Mouse (Mus musculus) forebrain, postnatal 0 days (tissue): ENCODE data around the gene Scrn1. TPM values are rescaled to one million over a fixed set of nuclear protein-coding genes. Genes with fewer than 3 reads are reported as not detected.

ENCODE experiments used
- ATAC-seq: fragments of 200-750 bp; cut with Nextera tagmentation; 2 replicates; pipeline ENCODE4 v1.8.0; 2017; ENCODE audit warnings: mild to moderate bottlenecking, moderate library complexity
- DNase-seq: peaks from one replicate; pipeline ENCODE4 v3.0.0-alpha.2; 2015
- H3K27ac ChIP-seq: fragments of 300-500 bp; sonication (generic); 2 replicates; pipeline ENCODE4 v1.5.1; 2014; ENCODE audit warnings: low read depth, mild to moderate bottlenecking, antibody characterized with exemption, low read length, moderate library complexity, mixed read lengths
- H3K27me3 ChIP-seq: fragments of 300-500 bp; sonication (generic); 2 replicates; pipeline ENCODE4 v1.6.1; 2014; ENCODE audit warnings: mild to moderate bottlenecking, low read length, mixed read lengths; ENCODE audit not compliant: insufficient read depth
- H3K36me3 ChIP-seq: fragments of 300-500 bp; sonication (generic); 2 replicates; pipeline ENCODE4 v1.6.1; 2014; ENCODE audit warnings: mild to moderate bottlenecking, moderate library complexity; ENCODE audit not compliant: insufficient read depth
- H3K4me1 ChIP-seq: fragments of 300-500 bp; sonication (generic); 2 replicates; pipeline ENCODE4 v1.6.1; 2014; ENCODE audit warnings: antibody characterized with exemption; ENCODE audit not compliant: insufficient read depth
- H3K4me2 ChIP-seq: fragments of 300-500 bp; sonication (generic); 2 replicates; pipeline ENCODE4 v1.6.1; 2014; ENCODE audit warnings: low read depth, mild to moderate bottlenecking, moderate library complexity
- H3K4me3 ChIP-seq: fragments of 300-500 bp; sonication (generic); 2 replicates; pipeline ENCODE4 v1.5.1; 2014; ENCODE audit warnings: low read depth, low read length, mixed read lengths
- H3K9ac ChIP-seq: fragments of 300-500 bp; sonication (generic); 2 replicates; pipeline ENCODE4 v1.6.1; 2014; ENCODE audit warnings: mild to moderate bottlenecking
- H3K9me3 ChIP-seq: fragments of 300-500 bp; sonication (generic); 2 replicates; pipeline ENCODE4 v1.6.1; 2016; ENCODE audit warnings: low read length
- CTCF ChIP-seq: sonication (generic); IDR thresholded peaks from 2 replicates; pipeline ENCODE4 v1.5.1; 2016; ENCODE audit warnings: antibody characterized with exemption, control low read depth, low read depth
- WGBS: fragments of 180-500 bp; shearing (Covaris S2); extraction: QIAGEN DNeasy Blood & Tissue Kit; methylation state at CpG from one replicate; pipeline ENCODE4 v1.1.7; 2014; 5-methylcytosine and 5-hydroxymethylcytosine counted together
- polyA plus RNA-seq: library from polyadenylated mRNA; unstranded; fragments of >200 nt; fragmentation: Nextera tagmentation; extraction: Ambion mirVana; gene quantifications from 2 replicates; pipeline ENCODE4 v1.2.1, GENCODE M21; 2015
- total RNA-seq: library from RNA; depleted of rRNA; stranded (reverse); fragments of >200 nt; gene quantifications from 2 replicates; pipeline ENCODE4 v1.2.3, GENCODE M21; 2014

The Scrn1 gene
- total and polyA plus RNA-seq, 2 experiments from 2014 or later: 122 to 195 TPM

- no peak for TF ChIP-seq CTCF
- Histone ChIP-seq H3K27ac (peak overlapping the region; percentile 96), H3K4me3 (peak overlapping the region; percentile 70), H3K4me2 (peak overlapping the region; percentile 75), H3K9me3 (no peaks in the 10 kb centered on the region), H3K4me1 (peaks cover 27% of the 10 kb centered on the region), H3K27me3 (no peaks in the 10 kb centered on the region), H3K36me3 (no peaks in the 10 kb centered on the region), H3K9ac (peak overlapping the region; percentile 95)
- DNase-seq (no peak), ATAC-seq (no peak)
- WGBS: 2% methylated on average over 6 of the region's 6 CpGs
Measured at GRCm38 (mm10) chr6:54566546-54566919, 244 bp upstream of the Scrn1 start.

GRCm38 (mm10) chr6:54565012-54565411, 1.3 kb downstream of the Scrn1 start:
- Histone ChIP-seq H3K4me1 (peaks cover 27% of the 10 kb centered on the region), H3K4me3 (peak overlapping the region; percentile 70), H3K27ac (peak overlapping the region; percentile 96), H3K4me2 (peak overlapping the region; percentile 75), H3K36me3 (no peaks in the 10 kb centered on the region), H3K9ac (peak overlapping the region; percentile 95), H3K27me3 (no peaks in the 10 kb centered on the region), H3K9me3 (no peaks in the 10 kb centered on the region)
- TF ChIP-seq CTCF: no peak
- DNase-seq: peak; percentile 64
- ATAC-seq: peak; percentile 25
- WGBS: 10% methylated on average over 3 of the region's 3 CpGs

- H3K4me2 ChIP-seq: peak overlapping the region; percentile 75
- peaks cover 23% of the 10 kb centered on the region for H3K4me1 ChIP-seq
- 19% methylated on average over 9 of the region's 9 CpGs for WGBS
- H3K9ac ChIP-seq: peak overlapping the region; percentile 95
- peak overlapping the region; percentile 96 for H3K27ac ChIP-seq
- DNase-seq (no peak), ATAC-seq (no peak)
- H3K27me3 ChIP-seq: no peaks in the 10 kb centered on the region
- TF ChIP-seq CTCF: no peak
- peak overlapping the region; percentile 70 for H3K4me3 ChIP-seq
- no peaks in the 10 kb centered on the region for H3K9me3 ChIP-seq
- H3K36me3 ChIP-seq: no peaks in the 10 kb centered on the region
Measured at GRCm38 (mm10) chr6:54564506-54564991, 1.7 kb downstream of the Scrn1 start.

GRCm38 (mm10) chr6:54563561-54563960, 2.7 kb downstream of the Scrn1 start:
- Histone ChIP-seq H3K27ac (no peak overlapping the region), H3K36me3 (no peaks in the 10 kb centered on the region), H3K9ac (no peak overlapping the region), H3K4me1 (peaks cover 17% of the 10 kb centered on the region; the same call in 1 of the 2 replicates), H3K4me2 (peak overlapping the region; percentile 75), H3K4me3 (peak overlapping the region; percentile 70), H3K9me3 (no peaks in the 10 kb centered on the region), H3K27me3 (no peaks in the 10 kb centered on the region)
- no peak for ATAC-seq
- TF ChIP-seq CTCF: no peak
- DNase-seq: no peak
- WGBS: 58% methylated on average over 4 of the region's 4 CpGs

GRCm38 (mm10) chr6:54562018-54562809, 4.1 kb downstream of the Scrn1 start:
- no peak for DNase-seq
- 65% methylated on average over 17 of the region's 17 CpGs for WGBS
- Histone ChIP-seq H3K27me3 (no peaks in the 10 kb centered on the region), H3K9ac (no peak overlapping the region), H3K36me3 (no peaks in the 10 kb centered on the region), H3K27ac (no peak overlapping the region), H3K4me3 (no peak overlapping the region), H3K9me3 (no peaks in the 10 kb centered on the region), H3K4me2 (peak overlapping the region; percentile 10; the same call in 1 of the 2 replicates), H3K4me1 (peaks cover 17% of the 10 kb centered on the region; the same call in 1 of the 2 replicates)
- ATAC-seq: no peak
- no peak for TF ChIP-seq CTCF

GRCm38 (mm10) chr6:54558466-54558865, 7.8 kb downstream of the Scrn1 start:
- H3K4me1 ChIP-seq: peaks cover 10% of the 10 kb centered on the region
- no peak overlapping the region for H3K9ac ChIP-seq
- H3K9me3 ChIP-seq: no peaks in the 10 kb centered on the region
- no peaks in the 10 kb centered on the region for H3K36me3 ChIP-seq
- DNase-seq (no peak), ATAC-seq (no peak)
- no peak overlapping the region for H3K4me2 ChIP-seq
- no peak overlapping the region for H3K4me3 ChIP-seq
- WGBS: 65% methylated on average over 7 of the region's 7 CpGs
- no peak for TF ChIP-seq CTCF
- H3K27ac ChIP-seq: no peak overlapping the region
- H3K27me3 ChIP-seq: no peaks in the 10 kb centered on the region

- H3K4me1 ChIP-seq: peaks cover 10% of the 10 kb centered on the region; the same call in 1 of the 2 replicates
- no peak for TF ChIP-seq CTCF
Measured at GRCm38 (mm10) chr6:54557671-54558070, 8.6 kb downstream of the Scrn1 start.

More at GRCm38 (mm10) chr6:54557671-54558070, 8.6 kb downstream of the Scrn1 start:
- DNase-seq: no peak
- ATAC-seq: no peak
- H3K4me2 ChIP-seq: no peak overlapping the region
- no peaks in the 10 kb centered on the region for H3K27me3 ChIP-seq
- no peaks in the 10 kb centered on the region for H3K9me3 ChIP-seq
- WGBS: 95% methylated on average over 7 of the region's 7 CpGs
- H3K27ac ChIP-seq: no peak overlapping the region
- no peak overlapping the region for H3K9ac ChIP-seq
- H3K4me3 ChIP-seq: no peak overlapping the region
- H3K36me3 ChIP-seq: no peaks in the 10 kb centered on the region
